Mouse (Mus musculus): Measurements from ENCODE around the gene Ormdl3. TPM values are rescaled to one million over a fixed set of nuclear protein-coding genes. Genes with fewer than 3 reads are reported as not detected.
A peak's percentile ranks its signal among the peaks of the same experiment; 100 is the strongest.

Gene Ormdl3
- polyA plus RNA-seq, 1 experiment from 2014 or later, result 62.9 TPM

- no peak overlapping the region for H3K4me2 ChIP-seq (ENCODE audit: low read depth, low read length)
- WGBS, result 45% methylated on average over 12 of the region's 12 CpGs
- H3K4me1 ChIP-seq (ENCODE audit: control insufficient read depth, insufficient read depth, low read length), result peaks cover 3% of the 10 kb centered on the region
- no peaks in the 10 kb centered on the region for H3K9me3 ChIP-seq (ENCODE audit: control insufficient read depth, low read length)
- no peaks in the 10 kb centered on the region for H3K36me3 ChIP-seq (ENCODE audit: control insufficient read depth, insufficient read depth, low read length)
- no peak overlapping the region for H3K9ac ChIP-seq (ENCODE audit: low read depth, low read length)
- ATAC-seq, result no peak
- no peak overlapping the region for H3K27ac ChIP-seq (ENCODE audit: low read length)
- H3K4me3 ChIP-seq (ENCODE audit: low read length), result no peak overlapping the region
- H3K27me3 ChIP-seq (replicated peaks; ENCODE audit: control insufficient read depth, insufficient read depth, low read length), result peaks cover 24% of the 10 kb centered on the region
These were observed 40.5 kb downstream of the Ormdl3 start for GRCm38 (mm10) chr11:98546529-98547307.

GRCm38 (mm10) chr11:98545711-98546231, 41.4 kb downstream of the Ormdl3 start, which contains the start of gene Ikzf3:
TSS of gene Ikzf3 (minus strand) at chr11:98546031.
- H3K9me3 ChIP-seq (ENCODE audit: control insufficient read depth, low read length), result no peaks in the 10 kb centered on the region
- no peaks in the 10 kb centered on the region for H3K36me3 ChIP-seq (ENCODE audit: control insufficient read depth, insufficient read depth, low read length)
- ATAC-seq, result 0 out of 2 replicates have a peak, but pooled peaks have one; percentile 42
- H3K9ac ChIP-seq (ENCODE audit: low read depth, low read length), result peak within 1 kb of the TSS; percentile 59
- H3K27ac ChIP-seq (ENCODE audit: low read length), result no peak within 1 kb of the TSS
- peak within 1 kb of the TSS; percentile 94 for H3K4me2 ChIP-seq (ENCODE audit: low read depth, low read length)
- no peaks in the 10 kb centered on the region; the same call in 1 of the 2 replicates for H3K4me1 ChIP-seq (ENCODE audit: control insufficient read depth, insufficient read depth, low read length)
- 1% methylated on average over 58 of the region's 58 CpGs for WGBS
- peak within 1 kb of the TSS; percentile 52 for H3K4me3 ChIP-seq (ENCODE audit: low read length)
- peaks cover 24% of the 10 kb centered on the region for H3K27me3 ChIP-seq (replicated peaks; ENCODE audit: control insufficient read depth, insufficient read depth, low read length)

- Histone ChIP-seq H3K4me2 (ENCODE audit: low read depth, low read length) (peak overlapping the region; percentile 94), H3K27ac (ENCODE audit: low read length) (no peak overlapping the region), H3K27me3 (replicated peaks; ENCODE audit: control insufficient read depth, insufficient read depth, low read length) (peaks cover 24% of the 10 kb centered on the region), H3K9me3 (ENCODE audit: control insufficient read depth, low read length) (no peaks in the 10 kb centered on the region), H3K4me3 (ENCODE audit: low read length) (peak overlapping the region; percentile 52), H3K9ac (ENCODE audit: low read depth, low read length) (peak overlapping the region; percentile 59), H3K4me1 (ENCODE audit: control insufficient read depth, insufficient read depth, low read length) (no peaks in the 10 kb centered on the region; the same call in 1 of the 2 replicates), H3K36me3 (ENCODE audit: control insufficient read depth, insufficient read depth, low read length) (no peaks in the 10 kb centered on the region)
- no peak for ATAC-seq
- 4% methylated on average over 16 of the region's 16 CpGs for WGBS
These were observed 42.1 kb downstream of the Ormdl3 start for GRCm38 (mm10) chr11:98544890-98545677.

GRCm38 (mm10) chr11:98543414-98543813, 43.8 kb downstream of the Ormdl3 start:
- 88% methylated on average over 1 of the region's 1 CpGs for WGBS
- ATAC-seq, result no peak

GRCm38 (mm10) chr11:98542553-98542952, 44.6 kb downstream of the Ormdl3 start:
- WGBS, result 72% methylated on average over 8 of the region's 8 CpGs
- H3K27me3 ChIP-seq (replicated peaks; ENCODE audit: control insufficient read depth, insufficient read depth, low read length), result peaks cover 20% of the 10 kb centered on the region

More at GRCm38 (mm10) chr11:98543414-98543813, 43.8 kb downstream of the Ormdl3 start:
- H3K9me3 ChIP-seq (ENCODE audit: control insufficient read depth, low read length), result no peaks in the 10 kb centered on the region
- H3K9ac ChIP-seq (ENCODE audit: low read depth, low read length), result no peak overlapping the region
- H3K36me3 ChIP-seq (ENCODE audit: control insufficient read depth, insufficient read depth, low read length), result no peaks in the 10 kb centered on the region
- no peaks in the 10 kb centered on the region; the same call in 1 of the 2 replicates for H3K4me1 ChIP-seq (ENCODE audit: control insufficient read depth, insufficient read depth, low read length)
- H3K4me2 ChIP-seq (ENCODE audit: low read depth, low read length), result no peak overlapping the region
- H3K27me3 ChIP-seq (replicated peaks; ENCODE audit: control insufficient read depth, insufficient read depth, low read length), result peaks cover 20% of the 10 kb centered on the region
- H3K27ac ChIP-seq (ENCODE audit: low read length), result no peak overlapping the region
- no peak overlapping the region for H3K4me3 ChIP-seq (ENCODE audit: low read length)

GRCm38 (mm10) chr11:98540319-98540718, 46.8 kb downstream of the Ormdl3 start:
- WGBS, result 79% methylated on average over 5 of the region's 5 CpGs

More at GRCm38 (mm10) chr11:98542553-98542952, 44.6 kb downstream of the Ormdl3 start:
- Histone ChIP-seq H3K4me3 (ENCODE audit: low read length) (no peak overlapping the region), H3K9ac (ENCODE audit: low read depth, low read length) (no peak overlapping the region), H3K36me3 (ENCODE audit: control insufficient read depth, insufficient read depth, low read length) (no peaks in the 10 kb centered on the region), H3K4me1 (ENCODE audit: control insufficient read depth, insufficient read depth, low read length) (no peaks in the 10 kb centered on the region; the same call in 1 of the 2 replicates), H3K4me2 (ENCODE audit: low read depth, low read length) (no peak overlapping the region), H3K27ac (ENCODE audit: low read length) (no peak overlapping the region), H3K9me3 (ENCODE audit: control insufficient read depth, low read length) (no peaks in the 10 kb centered on the region)
- ATAC-seq, result no peak

GRCm38 (mm10) chr11:98537480-98538034, 49.6 kb downstream of the Ormdl3 start:
- Histone ChIP-seq H3K27ac (ENCODE audit: low read length) (no peak overlapping the region), H3K9me3 (ENCODE audit: control insufficient read depth, low read length) (no peaks in the 10 kb centered on the region), H3K9ac (ENCODE audit: low read depth, low read length) (no peak overlapping the region), H3K4me3 (ENCODE audit: low read length) (no peak overlapping the region), H3K27me3 (replicated peaks; ENCODE audit: control insufficient read depth, insufficient read depth, low read length) (no peaks in the 10 kb centered on the region), H3K4me2 (ENCODE audit: low read depth, low read length) (no peak overlapping the region), H3K4me1 (ENCODE audit: control insufficient read depth, insufficient read depth, low read length) (no peaks in the 10 kb centered on the region), H3K36me3 (ENCODE audit: control insufficient read depth, insufficient read depth, low read length) (no peaks in the 10 kb centered on the region)
- no peak for ATAC-seq

More at GRCm38 (mm10) chr11:98540319-98540718, 46.8 kb downstream of the Ormdl3 start:
- Histone ChIP-seq H3K27ac (ENCODE audit: low read length) (no peak overlapping the region), H3K9me3 (ENCODE audit: control insufficient read depth, low read length) (no peaks in the 10 kb centered on the region), H3K4me3 (ENCODE audit: low read length) (no peak overlapping the region), H3K27me3 (replicated peaks; ENCODE audit: control insufficient read depth, insufficient read depth, low read length) (0 out of 2 replicates have a peak, but pooled peaks cover 2% of the 10 kb centered on the region), H3K9ac (ENCODE audit: low read depth, low read length) (no peak overlapping the region), H3K36me3 (ENCODE audit: control insufficient read depth, insufficient read depth, low read length) (no peaks in the 10 kb centered on the region), H3K4me1 (ENCODE audit: control insufficient read depth, insufficient read depth, low read length) (no peaks in the 10 kb centered on the region), H3K4me2 (ENCODE audit: low read depth, low read length) (no peak overlapping the region)
- no peak for ATAC-seq
